Mouse (Mus musculus): Measurements from ENCODE around the gene Pkn2. TPM values are rescaled to one million over a fixed set of nuclear protein-coding genes. Genes with fewer than 3 reads are reported as not detected.
A peak's percentile ranks its signal among the peaks of the same experiment; 100 is the strongest.

Pkn2 gene
- polyA plus RNA-seq, 1 experiment = 12.7 TPM

DNA sequence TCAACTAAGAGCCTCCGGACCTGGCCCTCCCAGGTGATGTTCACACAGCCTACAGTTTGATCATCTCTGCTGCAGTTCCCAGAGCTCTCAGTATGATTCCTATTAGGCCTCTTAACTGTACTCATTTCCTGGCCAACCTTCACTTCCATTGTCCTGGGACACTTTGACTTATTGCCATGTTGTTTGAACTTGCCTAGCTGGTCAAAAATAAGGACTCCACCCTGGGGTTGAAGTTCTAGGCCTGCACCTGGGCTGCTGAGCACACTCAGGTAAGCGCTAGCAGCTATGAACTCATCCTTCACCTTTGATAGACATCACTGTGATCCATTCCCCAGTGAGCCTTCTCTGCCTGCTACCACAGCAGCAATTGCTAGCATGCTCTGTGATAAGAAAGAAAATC, 136.7 kb downstream of the Pkn2 start:
- H3K27me3 ChIP-seq (replicated peaks; ENCODE audit: control insufficient read depth, insufficient read depth, low read length) = no peaks in the 10 kb centered on the region
- no peak overlapping the region for H3K4me3 ChIP-seq (ENCODE audit: insufficient read depth, low read depth, low read length)
- 86% methylated on average over 2 of the region's 2 CpGs for WGBS
- no peaks in the 10 kb centered on the region for H3K36me3 ChIP-seq (ENCODE audit: control insufficient read depth, insufficient read depth, low read length)
- DNase-seq = no peak
- no peak overlapping the region for H3K27ac ChIP-seq (ENCODE audit: insufficient read depth, low read depth, low read length)
- TF ChIP-seq POLR2A (IDR thresholded peaks at IDR 0.05; ENCODE audit: low read depth, low read length) = no peak
- no peak for TF ChIP-seq CTCF (conservative IDR thresholded peaks at IDR 0.05; ENCODE audit: insufficient read depth, insufficient read length, low read depth, low read length)
- H3K4me1 ChIP-seq (ENCODE audit: control insufficient read depth, insufficient read depth, low read length) = no peaks in the 10 kb centered on the region; the same call in 1 of the 2 replicates

DNA sequence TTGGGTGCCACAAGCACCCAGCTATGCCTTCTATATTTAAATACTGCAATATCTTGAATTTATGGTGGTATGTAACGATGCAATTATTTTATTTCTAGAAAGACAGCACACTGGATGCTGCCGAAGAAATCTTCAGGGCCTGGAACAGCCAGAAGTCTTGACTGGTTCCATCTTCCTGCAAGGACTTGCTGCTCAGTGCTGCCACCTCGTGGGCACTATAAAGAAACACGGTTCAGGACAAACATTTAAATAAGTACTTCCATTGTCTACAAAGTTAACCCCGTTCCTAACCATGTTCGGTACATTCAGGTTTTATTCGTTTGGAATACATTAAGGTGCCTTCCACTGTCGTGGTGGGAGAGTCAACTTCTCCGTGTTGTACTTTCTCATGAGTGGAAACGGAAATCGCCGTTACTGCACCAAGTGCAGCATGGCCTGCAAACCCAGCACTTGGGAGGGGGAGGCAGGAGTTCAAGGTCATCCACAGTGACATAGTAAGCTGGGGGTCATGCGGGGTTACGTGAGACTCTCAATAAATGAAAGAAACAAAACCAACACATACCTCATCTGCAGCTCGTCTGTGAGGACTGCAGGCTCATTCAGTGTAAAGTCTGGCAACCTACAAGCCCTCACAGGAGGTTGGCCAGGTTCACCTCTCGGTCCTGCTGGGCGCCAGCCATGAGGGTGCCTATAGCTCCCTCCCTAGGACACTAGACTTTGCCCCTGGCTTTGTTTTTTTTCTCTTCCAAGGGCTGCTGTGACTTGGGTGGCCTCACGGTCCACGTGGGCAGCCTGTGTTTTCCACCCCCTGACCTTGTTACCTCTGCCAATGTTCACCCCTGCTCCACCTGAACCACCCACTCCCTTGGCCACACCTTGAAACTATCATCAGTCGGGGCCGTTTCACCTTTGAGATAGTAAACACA, 137.6 kb downstream of the Pkn2 start:
- DNase-seq = peak; percentile 61
- Histone ChIP-seq H3K27me3 (replicated peaks; ENCODE audit: control insufficient read depth, insufficient read depth, low read length) (no peaks in the 10 kb centered on the region), H3K27ac (ENCODE audit: insufficient read depth, low read depth, low read length) (no peak overlapping the region), H3K4me1 (ENCODE audit: control insufficient read depth, insufficient read depth, low read length) (no peaks in the 10 kb centered on the region; the same call in 1 of the 2 replicates), H3K36me3 (ENCODE audit: control insufficient read depth, insufficient read depth, low read length) (no peaks in the 10 kb centered on the region), H3K4me3 (ENCODE audit: insufficient read depth, low read depth, low read length) (no peak overlapping the region)
- TF ChIP-seq CTCF (conservative IDR thresholded peaks at IDR 0.05; ENCODE audit: insufficient read depth, insufficient read length, low read depth, low read length) = peak; percentile 77
- no peak for TF ChIP-seq POLR2A (IDR thresholded peaks at IDR 0.05; ENCODE audit: low read depth, low read length)
- WGBS = 52% methylated on average over 21 of the region's 21 CpGs

Other genes with a start within 250 kb of the Pkn2 start
- gene Kyat3, start 181.0 kb downstream of the Pkn2 start, polyA plus RNA-seq (2012; rRNA removed) = 61.2 and 68.2 TPM in 2 replicates
- 21.0 and 27.0 TPM in 2 replicates for gene Gtf2b, start 117.0 kb downstream of the Pkn2 start, polyA plus RNA-seq (2012; rRNA removed)